Mouse (Mus musculus): ENCODE results near the gene Ccnd1.

The Ccnd1 gene

DNA sequence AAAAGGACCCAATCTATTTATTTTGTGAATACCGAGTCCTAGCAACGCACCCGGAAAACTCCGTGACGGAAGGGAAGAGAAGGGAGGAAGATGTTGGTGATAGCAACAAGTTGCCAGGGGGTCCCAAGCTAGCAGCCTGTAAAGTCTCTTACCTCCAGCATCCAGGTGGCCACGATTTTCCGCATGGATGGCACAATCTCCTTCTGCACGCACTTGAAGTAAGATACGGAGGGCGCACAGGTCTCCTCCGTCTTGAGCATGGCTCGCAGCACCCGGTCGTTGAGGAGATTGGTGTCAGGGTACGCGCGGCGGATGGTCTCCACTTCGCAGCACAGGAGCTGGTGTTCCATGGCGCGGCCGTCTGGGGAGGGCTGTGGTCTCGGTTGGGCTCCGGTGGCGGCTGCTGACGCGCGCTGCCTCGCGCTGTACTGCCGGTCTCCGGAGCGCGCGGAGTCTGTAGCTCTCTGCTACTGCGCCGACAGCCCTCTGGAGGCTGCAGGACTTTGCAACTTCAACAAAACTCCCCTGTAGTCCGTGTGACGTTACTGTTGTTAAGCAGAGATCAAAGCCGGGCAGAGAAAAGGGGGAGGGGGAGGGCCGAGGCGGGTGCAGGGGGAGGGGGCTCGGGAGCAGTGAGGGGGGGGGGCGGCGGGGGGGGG lies at the start of gene Ccnd1:
Gene Ccnd1, minus strand, starts transcription at position 582 of the 659 bp plus-strand sequence.
- DNase-seq (ENCODE audit: low spot score in 2 of 2) = peak; percentile 73 to 80

DNA sequence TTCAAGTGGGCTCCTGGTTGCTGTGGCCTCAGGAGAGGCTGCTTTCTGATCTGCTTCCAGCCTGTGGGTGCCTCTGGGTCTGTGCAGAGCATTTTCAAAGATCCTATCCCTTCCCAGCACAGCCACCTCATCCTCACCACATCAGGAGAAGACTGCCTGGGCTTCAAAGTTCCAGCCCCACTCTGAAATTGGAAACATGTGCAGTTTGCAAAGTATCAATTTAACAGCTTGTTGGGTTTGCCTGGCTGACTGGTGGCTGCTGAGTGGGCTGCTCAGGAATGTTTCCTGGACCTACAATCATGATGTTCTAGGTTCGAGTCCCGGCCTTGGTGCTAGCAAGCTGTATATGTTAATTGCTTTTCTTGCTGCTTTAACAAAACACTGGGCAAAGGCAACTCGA lies 49.1 kb upstream of the Ccnd1 start:
- DNase-seq (ENCODE audit: low spot score in 2 of 2) = no peak

DNA sequence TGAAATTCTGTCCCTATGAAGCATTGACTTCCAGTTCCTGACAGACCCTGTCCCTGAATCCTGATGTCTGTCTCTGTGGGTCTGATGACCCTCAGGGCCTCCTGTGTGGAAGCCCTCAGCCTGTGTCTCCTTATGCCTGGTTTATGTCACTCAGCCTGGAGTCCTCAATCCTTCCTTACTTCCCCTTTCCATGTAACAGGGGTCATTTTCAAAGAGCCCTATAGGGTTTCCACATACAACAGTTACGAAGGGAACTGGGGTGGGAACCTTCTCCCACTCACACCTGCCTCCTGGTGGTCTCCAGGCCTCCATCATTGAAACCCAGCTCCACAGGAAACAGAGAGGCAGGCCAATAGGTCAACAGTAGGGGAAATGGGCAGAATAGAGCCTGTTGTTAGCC lies 45.4 kb upstream of the Ccnd1 start:
- no peak for DNase-seq (ENCODE audit: low spot score in 2 of 2)

DNA sequence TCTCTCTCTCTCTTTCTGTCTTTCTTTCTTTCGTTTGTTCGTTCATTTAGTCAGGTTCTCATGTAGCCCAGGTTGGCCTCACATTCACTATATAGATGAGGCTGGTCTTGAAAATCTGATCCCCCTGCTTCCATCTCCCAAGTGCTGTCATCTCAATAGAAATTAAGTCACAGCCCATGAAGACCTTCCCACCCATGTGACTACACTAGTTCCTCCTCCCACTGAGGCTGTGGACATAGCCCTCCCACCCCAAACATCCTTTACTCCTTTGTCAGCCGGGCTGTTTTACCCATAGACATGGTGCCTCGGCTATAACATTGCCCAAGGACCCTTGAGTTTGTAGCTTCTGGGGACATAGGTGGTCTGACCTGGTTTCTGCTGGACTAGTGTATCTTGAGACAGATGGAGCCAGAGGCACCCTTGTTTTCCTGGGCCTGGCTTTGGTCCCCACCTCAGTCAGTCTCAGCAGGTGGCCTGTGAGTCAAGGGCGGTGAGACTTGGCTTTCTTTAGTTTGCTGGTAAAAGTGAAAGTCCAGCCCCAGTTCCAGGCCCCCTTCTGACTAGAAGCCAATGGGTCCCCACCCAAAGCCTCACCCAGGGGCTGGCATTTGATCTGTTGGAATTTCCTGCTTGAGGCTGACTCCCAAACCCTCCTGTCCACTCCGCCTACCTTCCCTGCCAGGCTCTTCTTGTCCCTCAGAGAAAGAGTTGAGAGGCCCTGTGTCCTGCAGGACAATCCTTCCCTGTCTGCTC lies 42.8 kb upstream of the Ccnd1 start:
- DNase-seq (ENCODE audit: low spot score in 2 of 2) = no peak

DNA sequence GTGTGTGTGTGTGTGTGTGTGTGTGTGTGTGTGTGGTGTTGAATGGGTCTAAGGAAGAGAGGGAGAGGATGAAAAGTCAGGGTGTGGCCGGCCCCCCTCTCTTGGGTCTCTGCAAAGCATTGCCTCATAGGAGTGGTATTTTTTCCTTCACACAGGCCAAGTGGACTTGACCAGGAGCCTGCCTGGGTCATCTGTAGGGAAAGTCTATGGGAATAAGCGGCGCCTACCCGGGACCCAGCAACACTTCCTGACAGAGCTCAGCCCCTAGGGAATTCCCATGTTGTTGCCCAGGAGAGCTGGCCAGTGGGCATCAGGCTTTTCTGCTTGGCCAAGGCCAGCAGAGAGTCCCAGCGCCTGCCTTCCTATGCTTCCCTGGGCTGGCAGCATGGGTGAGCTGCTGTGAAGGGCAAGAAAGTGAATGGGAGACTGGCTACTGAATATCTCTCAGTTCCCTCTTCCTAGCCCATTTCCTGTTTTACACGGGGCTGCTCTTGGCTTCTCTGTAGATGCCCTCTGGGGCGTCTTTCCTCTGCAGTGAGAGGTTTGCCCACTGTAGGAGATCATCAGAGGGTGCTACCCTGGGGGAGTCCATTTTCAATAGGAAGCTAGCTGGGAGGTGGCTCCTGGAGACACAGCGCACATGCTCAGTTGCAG lies 41.8 kb upstream of the Ccnd1 start:
- peak; percentile 23 to 37 for DNase-seq (ENCODE audit: low spot score in 2 of 2)

DNA sequence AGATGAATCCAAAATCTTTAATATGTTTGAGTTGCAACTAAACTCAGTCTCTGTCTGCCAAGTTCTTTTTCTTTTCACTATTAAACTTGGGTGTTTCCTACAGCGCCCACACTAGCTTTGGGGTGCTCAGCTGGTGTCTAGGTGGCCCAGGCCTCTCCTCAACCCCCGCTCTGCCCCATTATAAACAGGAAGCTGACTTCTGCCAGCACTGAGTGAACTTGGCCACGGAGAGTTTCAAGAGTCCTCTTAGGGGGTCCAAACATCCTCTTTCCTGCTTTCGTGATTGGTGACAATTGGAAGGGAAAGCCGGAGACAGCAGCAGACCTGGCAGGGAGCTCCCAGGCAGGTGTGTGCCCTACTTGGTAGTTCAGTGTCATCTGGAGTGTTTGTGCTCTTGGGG lies 40.1 kb upstream of the Ccnd1 start:
- DNase-seq (ENCODE audit: low spot score in 2 of 2) = no peak

DNA sequence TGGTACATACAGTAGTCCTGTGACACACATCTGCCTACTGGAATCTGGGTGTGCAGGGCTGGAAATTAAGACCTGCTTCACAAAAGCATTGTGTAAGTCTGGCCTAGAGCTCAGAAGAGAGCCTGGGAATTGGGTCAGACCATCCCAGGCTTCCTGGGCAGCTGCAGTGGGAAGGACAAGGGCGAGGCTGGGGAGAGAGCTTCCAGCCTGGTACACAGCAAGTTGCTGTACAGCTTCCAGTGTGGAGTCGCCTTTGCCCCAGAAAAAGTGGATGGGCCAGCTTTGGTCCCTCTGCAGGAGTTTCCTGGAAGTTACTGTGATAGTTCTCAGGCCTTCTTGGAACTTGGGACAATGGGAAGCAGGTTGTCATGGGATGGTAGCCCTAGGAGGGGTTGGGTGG lies 37.4 kb upstream of the Ccnd1 start:
- no peak for DNase-seq (ENCODE audit: low spot score in 2 of 2)

DNA sequence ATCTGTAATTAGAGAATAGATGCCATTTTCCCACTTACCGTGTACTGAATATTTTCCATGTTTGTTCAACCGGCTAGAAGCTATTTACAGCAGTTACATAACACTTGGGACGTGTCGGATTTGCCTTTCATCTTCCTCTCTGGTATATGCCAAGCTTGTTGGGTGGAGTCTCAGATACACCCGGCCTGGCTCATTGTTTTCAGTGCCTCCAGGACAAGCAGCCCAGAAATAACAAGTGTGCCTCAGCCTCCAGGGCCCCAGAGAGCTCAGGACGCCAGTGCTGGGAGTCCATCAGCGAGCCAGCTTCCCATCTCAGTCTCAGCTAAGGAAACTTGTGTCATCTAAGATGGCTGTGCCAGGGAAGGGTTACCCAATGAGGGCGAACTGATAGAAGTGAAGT lies 33.7 kb upstream of the Ccnd1 start:
- peak; percentile 67 to 74 for DNase-seq (ENCODE audit: low spot score in 2 of 2)

DNA sequence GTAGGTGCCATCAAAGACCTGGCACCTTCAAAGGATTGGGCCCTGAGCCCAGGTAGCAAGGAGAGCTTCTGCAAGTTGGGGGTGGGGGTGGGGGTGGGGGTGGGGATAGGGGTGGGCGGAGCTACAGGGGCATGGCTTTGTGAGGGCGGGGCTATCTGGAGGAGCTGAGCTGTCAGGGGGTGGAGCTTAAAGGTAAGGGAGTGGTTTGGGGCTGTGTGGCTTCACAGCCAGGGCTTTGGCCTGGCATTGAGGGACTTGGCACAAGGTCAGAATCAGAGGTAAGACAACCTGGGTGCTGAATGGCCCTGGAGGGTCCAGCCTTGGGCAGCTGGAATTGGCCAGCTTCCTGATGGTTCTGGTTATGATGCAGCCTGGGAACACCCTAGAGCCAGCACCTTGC lies 32.0 kb upstream of the Ccnd1 start:
- no peak for DNase-seq (ENCODE audit: low spot score in 2 of 2)

DNA sequence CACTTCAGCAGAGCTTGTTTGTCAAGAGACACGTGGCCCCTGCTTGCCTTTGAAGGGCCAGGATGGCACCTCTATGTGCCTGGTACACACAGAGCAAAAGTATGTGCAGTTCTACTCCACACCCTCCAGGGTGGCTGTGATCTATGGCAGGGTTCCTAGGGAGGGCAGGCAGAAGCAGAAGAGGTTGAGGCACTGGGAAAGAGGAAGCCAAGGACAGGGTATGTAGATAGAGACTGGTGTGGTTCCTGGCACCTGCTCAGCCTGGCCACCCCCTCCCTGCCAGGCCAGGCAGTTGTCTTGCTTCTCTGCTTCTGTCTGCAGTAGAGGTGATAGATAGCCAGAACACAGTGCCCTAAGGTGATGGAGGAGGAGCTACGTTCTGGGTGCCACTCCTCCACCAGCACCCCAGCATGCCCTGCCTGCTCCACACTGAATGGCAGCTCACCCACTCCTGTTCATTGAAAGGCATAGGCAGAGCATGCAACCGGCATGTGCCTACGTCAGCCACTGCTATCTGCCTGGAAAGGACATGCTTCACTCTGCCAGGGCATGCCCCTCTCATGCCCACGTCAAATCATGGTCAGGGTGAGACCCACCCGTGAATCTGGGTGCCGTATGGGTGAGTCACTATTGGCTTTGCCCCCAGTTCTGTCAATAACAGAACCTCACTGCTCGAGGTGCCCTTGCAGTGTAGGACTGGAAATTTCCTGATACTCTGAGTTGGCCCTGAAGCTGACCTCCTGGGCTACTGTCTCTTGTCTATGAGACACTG lies 31.5 kb upstream of the Ccnd1 start:
- peak in 1 of 2 experiments; percentile 7 for DNase-seq (ENCODE audit: low spot score in 2 of 2)

DNA sequence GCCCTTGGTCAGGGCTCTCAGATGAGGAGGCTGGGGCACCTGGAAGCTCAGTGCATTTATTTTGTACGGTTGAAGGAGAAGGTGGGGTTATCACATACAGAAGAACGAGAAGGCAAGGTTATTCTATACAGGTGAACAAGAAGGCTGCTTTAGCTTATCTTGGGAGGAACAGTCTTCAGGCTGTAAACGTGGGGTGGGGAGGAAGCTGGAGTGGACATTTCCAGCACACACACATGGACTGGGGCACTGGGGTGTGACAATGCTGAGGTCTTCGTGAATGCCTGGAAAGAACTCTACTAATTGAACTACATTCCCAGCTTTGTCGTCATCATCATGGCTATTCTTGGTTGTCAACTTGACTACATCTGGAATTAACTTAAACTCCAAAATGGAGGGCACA lies 26.2 kb upstream of the Ccnd1 start:
- no peak for DNase-seq (ENCODE audit: low spot score in 2 of 2)

DNA sequence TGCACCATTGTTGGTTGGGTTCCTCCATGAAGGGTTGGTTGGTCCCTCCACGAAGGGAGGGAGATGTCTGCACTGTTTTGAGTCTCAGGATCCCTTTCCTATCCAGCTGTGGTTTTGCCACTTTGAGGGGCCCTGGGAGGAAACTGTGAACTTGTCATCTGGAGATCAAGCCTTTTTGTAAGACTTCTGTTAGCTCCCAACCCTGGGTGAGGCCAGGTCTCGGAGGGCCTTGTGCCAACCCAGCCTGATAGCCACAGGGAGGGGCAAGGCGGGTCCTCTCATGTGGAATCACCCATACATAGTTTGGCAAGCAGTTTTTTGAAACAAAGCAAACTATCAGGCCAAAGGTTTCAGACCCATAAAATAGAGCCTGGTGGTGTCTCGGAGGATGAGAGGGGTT lies 24.6 kb upstream of the Ccnd1 start:
- DNase-seq (ENCODE audit: low spot score in 2 of 2) = no peak

DNA sequence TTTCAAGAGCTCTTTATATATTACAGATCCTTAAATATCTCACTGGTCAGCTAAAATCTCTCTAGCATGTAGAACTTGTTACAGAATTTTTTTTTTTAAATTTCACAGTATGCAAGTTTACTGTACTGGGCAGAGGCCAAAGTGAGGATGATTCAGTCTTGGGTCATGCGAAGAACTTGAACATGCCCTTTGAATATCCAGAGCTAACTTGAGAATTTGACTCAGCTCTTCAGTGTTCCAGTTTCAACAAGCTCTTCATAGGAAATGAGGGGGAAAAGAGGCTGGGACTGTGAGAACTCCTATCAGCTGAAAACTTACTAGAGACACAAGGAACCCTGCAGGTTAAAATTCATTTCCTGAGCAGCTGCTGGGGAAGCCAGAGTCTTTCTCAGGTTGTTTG lies 24.2 kb upstream of the Ccnd1 start:
- no peak for DNase-seq (ENCODE audit: low spot score in 2 of 2)

DNA sequence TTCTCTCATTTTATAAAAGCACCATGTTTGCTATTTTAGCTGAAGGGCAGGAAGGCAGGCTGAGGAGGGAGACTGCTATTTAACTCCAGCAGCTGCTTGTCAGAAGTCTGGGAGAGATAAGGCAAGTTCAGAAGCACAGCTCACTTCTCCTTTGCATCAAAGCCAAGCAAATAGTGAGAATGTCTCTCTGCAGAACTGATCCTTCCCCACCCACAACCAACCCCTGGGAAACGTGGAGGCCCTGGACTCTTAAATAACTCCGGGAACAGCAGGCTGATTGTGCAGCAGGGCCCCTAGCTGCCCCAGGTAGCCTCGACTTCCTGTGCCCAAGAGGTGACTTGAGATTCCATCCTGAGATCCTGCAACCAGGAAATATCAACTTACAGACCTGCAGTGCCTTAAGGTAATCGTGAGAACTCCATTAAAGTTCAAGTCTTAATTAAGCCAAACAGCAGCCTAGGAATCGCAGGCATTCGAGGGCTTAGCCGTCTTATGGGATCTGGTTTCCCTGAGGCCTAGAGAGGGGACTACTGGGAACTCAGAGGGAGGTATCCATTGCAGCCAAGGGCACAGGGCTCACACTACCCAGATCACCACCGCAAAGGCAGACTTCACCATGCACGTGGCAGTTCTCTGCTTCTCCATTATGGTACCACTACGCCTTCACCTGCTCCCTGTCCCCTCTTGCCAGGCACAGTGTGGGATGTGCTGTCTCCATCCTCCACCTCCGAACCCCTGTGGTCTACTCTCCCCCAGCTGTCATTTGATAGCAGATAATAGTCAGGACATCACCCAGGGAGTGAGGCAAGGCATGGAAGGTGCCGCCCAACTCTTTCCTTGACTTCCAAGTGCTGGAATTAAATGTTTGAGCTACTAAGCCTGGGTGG lies 19.0 kb upstream of the Ccnd1 start:
- no peak for DNase-seq (ENCODE audit: low spot score in 2 of 2)

DNA sequence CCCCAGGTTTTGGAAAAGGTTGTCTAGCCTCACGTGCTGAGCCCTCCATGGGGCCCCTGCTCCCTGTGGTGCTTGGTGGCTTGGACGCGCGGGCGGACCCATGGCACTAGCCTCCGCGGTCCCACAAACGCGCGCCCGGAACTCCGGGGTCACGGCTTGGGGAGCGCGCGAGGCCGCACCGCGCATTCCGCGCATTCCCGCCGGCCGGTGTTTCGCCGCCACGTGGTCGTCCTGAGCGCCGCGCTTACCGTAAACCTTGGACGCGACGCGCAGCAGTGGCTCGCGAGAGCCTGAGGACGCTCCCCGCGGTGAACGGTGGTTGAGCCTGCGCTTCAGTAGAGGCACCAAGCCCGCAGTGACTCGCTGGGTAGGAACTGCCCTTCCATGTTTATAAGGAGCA lies 3.5 kb upstream of the Ccnd1 start:
- peak; percentile 76 to 78 for DNase-seq (ENCODE audit: low spot score in 2 of 2)

DNA sequence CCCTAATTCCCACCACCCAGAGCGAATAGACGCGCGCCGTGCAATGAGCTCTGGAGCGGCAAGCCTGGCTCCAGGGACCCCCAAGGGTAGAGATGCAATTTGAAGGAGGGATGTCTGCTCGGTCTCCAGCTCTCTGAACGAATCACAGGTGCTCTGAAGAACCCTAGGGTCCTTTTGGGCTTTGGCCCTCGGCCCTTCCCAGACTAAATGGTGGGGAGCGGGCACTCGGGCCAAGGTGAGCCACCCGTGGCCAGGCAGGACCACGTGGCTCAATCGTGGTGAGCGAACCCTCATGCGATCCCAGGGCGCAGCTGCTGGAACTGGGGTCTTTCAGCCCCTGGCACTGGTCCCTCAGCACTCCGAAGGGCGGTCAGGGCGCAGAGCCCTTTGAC lies 3.0 kb upstream of the Ccnd1 start:
- no peak for DNase-seq (ENCODE audit: low spot score in 2 of 2)

DNA sequence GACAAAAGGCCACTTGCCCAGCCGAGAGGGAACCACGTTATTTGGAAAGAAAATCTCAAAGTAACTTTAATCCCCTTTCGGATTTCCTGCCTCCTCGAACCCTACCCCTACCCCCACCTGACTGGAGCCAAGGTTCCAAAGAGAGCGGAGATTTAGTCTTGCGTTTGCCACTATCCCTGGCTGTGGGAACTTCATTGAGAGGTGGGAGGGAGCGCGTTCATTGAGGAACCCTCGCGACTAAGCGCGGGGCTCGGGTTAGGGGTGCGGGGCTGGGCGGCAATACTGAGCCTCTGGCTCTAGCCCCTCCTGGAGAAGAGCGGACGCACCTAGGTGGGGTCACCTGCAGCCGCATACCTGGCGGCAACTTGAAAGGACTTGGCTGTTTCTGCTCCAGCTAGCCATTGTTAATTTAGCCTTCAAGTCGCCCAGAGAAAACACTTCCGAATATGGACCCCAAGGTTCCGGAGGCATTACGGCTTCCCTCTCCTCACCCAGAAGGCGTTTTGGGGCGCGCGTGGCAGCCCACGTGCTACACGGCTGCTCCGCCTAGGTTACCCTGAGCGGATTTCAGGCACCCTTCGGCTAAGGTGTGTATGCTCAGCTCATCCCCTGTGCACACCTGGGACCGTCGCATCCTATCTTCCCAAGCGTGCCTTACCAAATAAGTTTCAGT lies 2.5 kb upstream of the Ccnd1 start:
- no peak for DNase-seq (ENCODE audit: low spot score in 2 of 2)

DNA sequence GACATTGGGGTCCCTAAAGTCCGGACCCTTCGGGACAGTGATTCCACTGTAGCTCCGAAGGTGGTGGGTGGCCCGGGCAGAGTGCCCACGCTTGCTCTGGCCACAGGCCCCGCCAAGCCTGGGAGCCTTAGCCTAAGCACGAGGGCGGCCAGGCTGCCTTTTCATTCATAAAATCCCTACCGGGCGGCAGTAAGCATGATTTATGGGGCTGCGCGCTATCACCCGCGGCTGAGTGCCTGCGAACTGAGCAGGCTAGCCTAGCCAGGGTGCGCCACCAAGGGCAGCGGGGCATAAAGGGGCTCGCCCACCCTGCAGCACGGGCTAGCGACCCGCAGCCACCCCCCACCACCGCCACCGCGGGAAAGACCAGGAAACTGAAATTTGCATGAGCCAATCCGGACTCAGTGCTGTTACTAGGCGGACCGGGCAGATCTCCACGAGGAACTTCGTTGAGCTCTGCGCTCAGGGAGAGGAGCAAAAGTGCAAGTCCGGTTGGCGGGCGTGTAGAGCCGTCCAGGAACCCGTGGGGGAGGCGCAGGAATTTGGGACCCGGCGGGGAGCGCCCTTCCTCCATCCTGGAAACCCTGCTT lies 1.6 kb upstream of the Ccnd1 start:
- DNase-seq (ENCODE audit: low spot score in 2 of 2) = peak; percentile 91 to 96

DNA sequence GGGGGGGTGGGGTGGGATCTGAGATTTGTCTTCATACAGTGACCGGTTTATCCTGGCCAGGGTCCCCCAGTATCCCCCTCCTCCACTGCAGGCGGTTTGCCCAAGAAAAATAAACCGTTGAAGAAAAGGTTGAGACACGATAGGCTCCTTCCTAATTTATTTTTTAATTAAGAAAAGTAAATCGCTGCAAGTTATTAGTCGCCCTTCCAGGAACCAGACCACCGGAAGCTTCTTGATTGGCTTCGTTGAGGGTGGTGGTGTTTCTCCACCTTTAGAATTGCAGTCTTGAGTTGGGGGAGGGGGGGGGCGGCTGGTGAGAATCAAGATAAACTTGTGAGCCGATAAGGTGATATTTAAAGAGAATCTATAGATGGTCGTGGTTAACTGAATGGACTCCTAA lies 860 bp upstream of the Ccnd1 start:
- no peak for DNase-seq (ENCODE audit: low spot score in 2 of 2)

DNA sequence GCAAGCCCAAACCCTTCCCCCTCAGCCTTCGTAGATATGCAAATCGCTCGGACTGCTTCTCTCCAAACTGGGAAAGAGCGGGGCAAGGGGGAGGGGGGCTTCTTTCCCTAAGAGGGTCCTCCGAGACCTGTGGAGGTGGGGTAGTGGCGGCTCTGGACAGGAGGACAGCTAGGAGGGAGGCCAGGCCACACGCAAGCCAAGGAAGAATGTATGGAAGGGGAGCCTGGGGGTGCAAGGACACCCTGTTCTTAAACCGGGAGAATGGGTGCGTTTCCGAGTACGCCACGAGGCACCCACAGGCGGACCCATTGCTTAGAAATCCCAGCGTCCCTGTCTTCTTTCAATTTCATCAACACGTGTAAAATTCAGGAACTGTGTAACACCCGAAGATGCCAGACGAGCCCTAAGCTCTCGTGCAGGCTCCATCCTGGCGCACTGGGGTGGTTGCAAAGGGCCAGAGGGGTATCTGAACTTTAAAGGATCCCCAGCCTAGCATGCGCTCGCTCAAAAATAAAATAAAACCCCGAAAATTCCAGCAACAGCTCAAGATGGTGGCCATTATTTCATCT lies 362 bp upstream of the Ccnd1 start:
- peak; percentile 49 to 66 for DNase-seq (ENCODE audit: low spot score in 2 of 2)
